Mouse (Mus musculus): ENCODE measurements around the gene Gfm2.
"Not testable (repeated sequence)": the region's sequence is repeated elsewhere in the genome, so short reads cannot be mapped to it uniquely, and the experiment has no call there.

GRCm38 (mm10) chr13:97107721-97108120 is 30.0 kb upstream of the Gfm2 start:
- not testable (repeated sequence) for TF ChIP-seq MAFK (IDR thresholded peaks at IDR 0.05; ENCODE audit: insufficient read depth, low read depth, low read length); CHD2 (IDR thresholded peaks at IDR 0.05; ENCODE audit: low read depth, low read length); ZC3H11A (IDR thresholded peaks at IDR 0.05; ENCODE audit: borderline replicate concordance, low read depth, low read length); HCFC1 (IDR thresholded peaks at IDR 0.05; ENCODE audit: borderline replicate concordance, insufficient read depth, low read length)
